21 mouse cellular contexts compared by ENCODE assay signal in the genomic region with DNA sequence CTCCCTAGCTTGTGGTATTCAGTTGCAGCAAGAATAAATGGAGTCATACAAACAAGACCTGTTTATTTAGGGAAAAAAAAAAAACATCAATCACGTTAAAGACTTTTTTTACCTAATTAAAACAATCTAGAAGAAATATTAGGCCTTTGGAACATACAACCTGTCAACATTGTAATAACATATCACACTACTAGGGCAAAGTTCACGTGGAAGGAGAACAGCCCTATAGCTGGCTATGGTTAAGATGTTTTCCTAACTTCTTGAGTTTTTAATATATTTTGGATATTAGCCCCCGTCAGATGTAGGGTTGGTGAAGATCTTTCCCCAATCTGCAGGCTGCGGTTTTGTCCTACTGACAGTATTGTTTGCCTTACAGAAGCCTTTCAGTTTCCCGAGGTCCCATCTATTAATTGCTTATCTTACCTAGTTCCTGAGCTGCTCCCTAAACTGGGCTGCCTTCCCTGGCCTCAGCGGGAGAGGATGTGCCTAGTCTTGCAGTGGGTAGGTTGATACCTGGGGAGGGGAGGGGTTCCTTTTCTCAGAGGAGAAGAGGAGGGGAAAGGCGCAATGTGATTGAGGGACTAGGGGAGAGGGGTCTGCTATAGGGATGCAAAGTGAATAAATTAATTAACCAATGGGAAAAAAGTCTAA. TPM values are rescaled to one million over a fixed set of nuclear protein-coding genes. Genes with fewer than 3 reads are reported as not detected.
A peak's percentile ranks its signal among the peaks of the same experiment; 100 is the strongest.
DNase-seq lines count a peak whose midpoint lies in the region; ATAC-seq and TF ChIP-seq lines count a peak whose summit lies in the region.
"Had no signal": no experiment of that assay in that cellular context is flagged by ENCODE, and none has a peak within 500 bp of the region (broad histone marks: within the 10 kb centered on the region; RNA-seq: fewer than 3 reads in every experiment).

No protein-coding gene starts in this region.

- intact Hi-C loops in gastrocnemius, postnatal 36 days (cut with DNase I): no loop called here

- H3K9ac ChIP-seq in heart, embryonic 12.5 days: no peak overlapping the region
- H3K9ac ChIP-seq: embryonic facial prominence, embryonic 12.5 days; heart, embryonic 13.5 days; hindbrain, embryonic 15.5 days had no signal

- H3K4me2 ChIP-seq in heart, embryonic 12.5 days: no peak overlapping the region
- H3K4me2 ChIP-seq: embryonic facial prominence, embryonic 12.5 days; heart, embryonic 13.5 days; hindbrain, embryonic 15.5 days had no signal

- H3K27ac ChIP-seq in cerebellum, adult 2 months (ENCODE audit: insufficient read depth, low read length): no peak overlapping the region
- no peak overlapping the region for H3K27ac ChIP-seq in heart, embryonic 12.5 days (ENCODE audit: poor library complexity, severe bottlenecking)
- H3K27ac ChIP-seq: embryonic facial prominence, embryonic 12.5 days; heart, embryonic 13.5 days; hindbrain, embryonic 15.5 days had no signal

- no peaks in the 10 kb centered on the region for H3K36me3 ChIP-seq in heart, embryonic 12.5 days
- H3K36me3 ChIP-seq: embryonic facial prominence, embryonic 12.5 days; heart, embryonic 13.5 days; hindbrain, embryonic 15.5 days had no signal

- ATAC-seq in heart, embryonic 12.5 days (ENCODE audit: insufficient number of reproducible peaks, low FRiP score): no peak
- ATAC-seq: forebrain, embryonic 16.5 days; inflammation-experienced regulatory T-cells, adult 6 months; intestine, postnatal 0 days had no signal

- H3K9me3 ChIP-seq in heart, embryonic 12.5 days (replicated peaks): no peaks in the 10 kb centered on the region
- H3K9me3 ChIP-seq: embryonic facial prominence, embryonic 12.5 days; heart, embryonic 13.5 days; hindbrain, embryonic 15.5 days had no signal

- no peaks in the 10 kb centered on the region for H3K27me3 ChIP-seq in cerebellum, adult 2 months (ENCODE audit: control insufficient read depth, insufficient read depth, low read length)
- H3K27me3 ChIP-seq in heart, embryonic 12.5 days (replicated peaks): no peaks in the 10 kb centered on the region
- H3K27me3 ChIP-seq: embryonic facial prominence, embryonic 12.5 days; heart, embryonic 13.5 days; hindbrain, embryonic 15.5 days had no signal

- DNase-seq in cerebellum, adult 11-12 months: peak; percentile 65
- no peak for DNase-seq in cerebellum, adult 8-10 months
- DNase-seq in cerebellum, adult 2 months: peak; percentile 46 to 68
- peak; percentile 45 to 62 for DNase-seq in cerebellum, postnatal 10 days
- peak; percentile 37 for DNase-seq in forelimb bud, embryonic 11.5 days (ENCODE audit: low read depth, low spot score)
- no peak for DNase-seq in gastrocnemius, postnatal 36 days
- DNase-seq: adrenal gland, postnatal 10 days; gastrocnemius, postnatal 14 days; heart, postnatal 36 days had no signal

- no peak for TF ChIP-seq CTCF in cerebellum, adult 2 months (IDR thresholded peaks at IDR 0.05; ENCODE audit: borderline replicate concordance, insufficient read depth, low read depth, low read length)

- no peak overlapping the region for H3K4me3 ChIP-seq in cerebellum, adult 2 months (replicated peaks; ENCODE audit: insufficient read depth, low read depth, low read length)
- no peak overlapping the region for H3K4me3 ChIP-seq in heart, embryonic 12.5 days
- H3K4me3 ChIP-seq: embryonic facial prominence, embryonic 12.5 days; heart, embryonic 13.5 days; hindbrain, embryonic 15.5 days had no signal

- peaks cover 6% of the 10 kb centered on the region; the same call in 1 of the 2 replicates for H3K4me1 ChIP-seq in cerebellum, adult 2 months (ENCODE audit: control insufficient read depth, insufficient read depth, low read length)
- 0 out of 2 replicates have a peak, but pooled peaks cover 4% of the 10 kb centered on the region for H3K4me1 ChIP-seq in heart, embryonic 12.5 days (replicated peaks)
- H3K4me1 ChIP-seq: heart, embryonic 13.5 days; hindbrain, embryonic 15.5 days had no signal

- no peak for TF ChIP-seq POLR2A in cerebellum, adult 2 months (IDR thresholded peaks at IDR 0.05; ENCODE audit: borderline replicate concordance, insufficient read depth, low read length)

- WGBS in cerebellum, adult 2 months: 71% methylated on average over 7 of the region's 7 CpGs
- WGBS in heart, embryonic 12.5 days: 54% methylated on average over 7 of the region's 7 CpGs

RNA-seq across cellular contexts. Expression of gene Ripply2, which starts 37.0 kb away (rescaled TPM):
- 10.0 and 13.2 TPM in 2 replicates for polyA plus RNA-seq in cerebellum, adult 2 months (2012; rRNA removed)
- not detected for total RNA-seq in gastrocnemius, postnatal 36 days (2021)
- 0.51 and 0.96 TPM in 2 replicates for polyA plus RNA-seq in heart, embryonic 12.5 days (2016; fragmentation: Nextera tagmentation; extraction: Ambion mirVana)
- total RNA-seq: gastrocnemius, adult 18-20 months; gastrocnemius, postnatal 14 days; granulocyte monocyte progenitor cell, adult 5-6 weeks; heart, adult 8-10 months; heart, postnatal 36 days; MEL had no signal
- polyA plus RNA-seq: C2C12; embryonic facial prominence, embryonic 12.5 days; inflammation-experienced regulatory T-cells, adult 6 months; intestine, postnatal 0 days had no signal

RNA-seq across cellular contexts. Expression of gene Cyb5r4, which starts 43.4 kb away (rescaled TPM):
- polyA plus RNA-seq in cerebellum, adult 2 months (2012; rRNA removed): 33.6 and 34.3 TPM in 2 replicates
- total RNA-seq in gastrocnemius, postnatal 36 days (2021): 10 to 100 TPM; 29.2 to 30.5 TPM
- 57.1 and 59.8 TPM in 2 replicates for polyA plus RNA-seq in heart, embryonic 12.5 days (2016; fragmentation: Nextera tagmentation; extraction: Ambion mirVana)

Comparison
In these comparisons a context has a peak if more than half of its experiments do, and no peak if none do; other contexts are left out.
1. DNase-seq: peak in cerebellum, adult 11-12 months (single experiment), cerebellum, adult 2 months (2 of 2), cerebellum, postnatal 10 days (2 of 2) and forelimb bud, embryonic 11.5 days (single experiment); none in cerebellum, adult 8-10 months (single experiment) and gastrocnemius, postnatal 36 days (0 of 2).